Mouse (Mus musculus) heart, postnatal 10 days (tissue): ENCODE results near the gene Exosc1. TPM values are rescaled to one million over a fixed set of nuclear protein-coding genes. Genes with fewer than 3 reads are reported as not detected.

Experiments
- DNase-seq, 2 experiments: peaks; one replicate each; pipeline ENCODE4 v3.0.0; 2021
- intact Hi-C: fragments of 180-260 bp; cut with DNase I; formaldehyde crosslinking; loops from one replicate; pipeline ENCODE4 v1.15.1; 2025
- total RNA-seq, 2 experiments: library from RNA; stranded (reverse); gene quantifications; 2 replicates each; pipeline ENCODE4 v1.2.3; 2021

The Exosc1 gene
- total RNA-seq, 2 experiments from 2014 or later: 13.3 to 15.8 TPM

- peak; percentile 32 to 35 for DNase-seq
Observed at GRCm38 (mm10) chr19:41894959-41895358, 38.3 kb downstream of the Exosc1 start.

GRCm38 (mm10) chr19:41888191-41888590 is 45.0 kb downstream of the Exosc1 start:
- DNase-seq: no peak

More at GRCm38 (mm10) chr19:41894959-41895358, 38.3 kb downstream of the Exosc1 start:
- intact Hi-C loops: no loop called here

GRCm38 (mm10) chr19:41883882-41884281 is 49.3 kb downstream of the Exosc1 start:
- intact Hi-C loops: no loop called here
- DNase-seq: no peak

More at GRCm38 (mm10) chr19:41888191-41888590, 45.0 kb downstream of the Exosc1 start:
- intact Hi-C loops: no loop called here

- DNase-seq: no peak
- intact Hi-C loops: no loop called here
Observed at GRCm38 (mm10) chr19:41881842-41882241, 51.4 kb downstream of the Exosc1 start.

GRCm38 (mm10) chr19:41874356-41874755 is 58.9 kb downstream of the Exosc1 start:
- DNase-seq: no peak
- intact Hi-C loops: no loop called here

Other genes with a start within 250 kb of the Exosc1 start
- under 1 TPM; 0.05 to 0.40 TPM for gene Slit1, start 189.8 kb downstream of the Exosc1 start, total RNA-seq
- gene Arhgap19, start 131.4 kb downstream of the Exosc1 start, total RNA-seq: 1 to 10 TPM; 4.6 to 4.9 TPM
- gene Frat1, start 103.5 kb downstream of the Exosc1 start, total RNA-seq: 1 to 10 TPM; 2.2 to 3.8 TPM
- gene Frat2, start 85.3 kb downstream of the Exosc1 start, total RNA-seq: 1 to 10 TPM; 4.7 to 6.9 TPM
- 10 to 100 TPM; 17.7 to 20.9 TPM for gene Rrp12, start 37.2 kb downstream of the Exosc1 start, total RNA-seq
- 100 to 1,000 TPM; 116 to 154 TPM for gene Pgam1, start 21.5 kb downstream of the Exosc1 start, total RNA-seq
- gene Zdhhc16, start 57 bp upstream of the Exosc1 start, total RNA-seq: 10 to 100 TPM; 27.6 to 29.4 TPM
- gene Mms19, start 47.7 kb upstream of the Exosc1 start, total RNA-seq: 10 to 100 TPM; 18.3 to 25.9 TPM
- 10 to 100 TPM; 31.4 to 33.8 TPM for gene Ubtd1, start 48.3 kb upstream of the Exosc1 start, total RNA-seq
- not detected for gene Ankrd2, start 102.6 kb upstream of the Exosc1 start, total RNA-seq
- 1 to 10 TPM; 1.3 to 2.2 TPM for gene Hoga1, start 112.2 kb upstream of the Exosc1 start, total RNA-seq
- under 1 TPM; 0.24 to 0.37 TPM for gene 4933411K16Rik, start 118.8 kb upstream of the Exosc1 start, total RNA-seq
- gene Morn4, start 152.9 kb upstream of the Exosc1 start, total RNA-seq: 1 to 10 TPM; 5.9 to 7.4 TPM
- gene Pi4k2a, start 157.0 kb upstream of the Exosc1 start, total RNA-seq: 10 to 100 TPM; 16.1 to 17.9 TPM
- 10 to 100 TPM; 10.9 to 13.1 TPM for gene Avpi1, start 195.6 kb upstream of the Exosc1 start, total RNA-seq
- gene Marveld1, start 214.0 kb upstream of the Exosc1 start, total RNA-seq: 10 to 100 TPM; 30.3 to 31.2 TPM
- gene Zfyve27, start 230.5 kb upstream of the Exosc1 start, total RNA-seq: 10 to 100 TPM; 27.6 to 29.6 TPM